Mouse (Mus musculus) limb, embryonic 13.5 days (tissue): ENCODE results near the gene Pdss2. TPM values are rescaled to one million over a fixed set of nuclear protein-coding genes. Genes with fewer than 3 reads are reported as not detected.
"Not testable (repeated sequence)": the region's sequence is repeated elsewhere in the genome, so short reads cannot be mapped to it uniquely, and the experiment has no call there.

Source experiments
- ATAC-seq: fragments of 200-750 bp; cut with Nextera tagmentation; 2 replicates; pipeline ENCODE4 v1.8.0; 2017; ENCODE audit warnings: low read depth, moderate number of reproducible peaks, moderate TSS enrichment; ENCODE audit not compliant: low FRiP score
- H3K27ac ChIP-seq: fragments of 300-500 bp; sonication (generic); 2 replicates; pipeline ENCODE4 v1.5.1; 2015; ENCODE audit warnings: inconsistent platforms, mild to moderate bottlenecking, moderate library complexity
- H3K27me3 ChIP-seq: fragments of 300-500 bp; sonication (generic); 2 replicates; pipeline ENCODE4 v1.6.1; 2015; ENCODE audit warnings: mild to moderate bottlenecking, inconsistent platforms
- H3K36me3 ChIP-seq: fragments of 300-500 bp; sonication (generic); 2 replicates; pipeline ENCODE4 v1.6.1; 2015; ENCODE audit warnings: inconsistent platforms, mild to moderate bottlenecking, moderate library complexity
- H3K4me1 ChIP-seq: fragments of 300-500 bp; sonication (generic); 2 replicates; pipeline ENCODE4 v1.6.1; 2015; ENCODE audit warnings: inconsistent platforms
- H3K4me2 ChIP-seq: fragments of 300-500 bp; sonication (generic); replicated peaks from 2 replicates; pipeline ENCODE4 v1.6.1; 2015; ENCODE audit warnings: inconsistent platforms, mild to moderate bottlenecking, moderate library complexity
- H3K4me3 ChIP-seq: fragments of 300-500 bp; sonication (generic); 2 replicates; pipeline ENCODE4 v1.5.1; 2015; ENCODE audit warnings: moderate library complexity, mild to moderate bottlenecking, inconsistent platforms
- H3K9ac ChIP-seq: fragments of 300-500 bp; sonication (generic); 2 replicates; pipeline ENCODE4 v1.6.1; 2015; ENCODE audit warnings: mild to moderate bottlenecking, inconsistent platforms
- H3K9me3 ChIP-seq: fragments of 300-500 bp; sonication (generic); 2 replicates; pipeline ENCODE4 v1.6.1; 2016; ENCODE audit warnings: inconsistent platforms
- WGBS: fragments of 180-500 bp; shearing (Covaris S2); methylation state at CpG from one replicate; pipeline ENCODE4 v1.1.7; 2015; 5-methylcytosine and 5-hydroxymethylcytosine counted together
- polyA plus RNA-seq: library from polyadenylated mRNA; unstranded; fragments of >200 nt; fragmentation: Nextera tagmentation; extraction: Ambion mirVana; gene quantifications from 2 replicates; pipeline ENCODE4 v1.2.1, GENCODE M21; 2015

Gene Pdss2
- polyA plus RNA-seq, 1 experiment from 2014 or later, result 12.7 TPM

- 42% methylated on average over 17 of the region's 17 CpGs for WGBS
- no peak for ATAC-seq
- no peaks in the 10 kb centered on the region for H3K9me3 ChIP-seq
Observed at GRCm38 (mm10) chr10:43245461-43246200, 24.3 kb downstream of the Pdss2 start.

GRCm38 (mm10) chr10:43247994-43248393, 26.7 kb downstream of the Pdss2 start:
- peak; percentile 54; the same call in 1 of the 2 replicates for ATAC-seq
- H3K9ac ChIP-seq, result no peak overlapping the region
- WGBS, result 34% methylated on average over 5 of the region's 5 CpGs

More at GRCm38 (mm10) chr10:43245461-43246200, 24.3 kb downstream of the Pdss2 start:
- Histone ChIP-seq H3K4me3 (no peak overlapping the region), H3K36me3 (no peaks in the 10 kb centered on the region), H3K9ac (no peak overlapping the region), H3K4me2 (no peak overlapping the region), H3K27ac (no peak overlapping the region), H3K27me3 (no peaks in the 10 kb centered on the region), H3K4me1 (peaks cover 39% of the 10 kb centered on the region)

GRCm38 (mm10) chr10:43252324-43252723, 31.0 kb downstream of the Pdss2 start:
- 64% methylated on average over 4 of the region's 4 CpGs for WGBS
- no peak for ATAC-seq
- H3K27me3 ChIP-seq, result no peaks in the 10 kb centered on the region
- H3K4me2 ChIP-seq, result no peak overlapping the region
- peaks cover 12% of the 10 kb centered on the region for H3K4me1 ChIP-seq
- no peak overlapping the region for H3K4me3 ChIP-seq
- no peaks in the 10 kb centered on the region for H3K36me3 ChIP-seq
- H3K9me3 ChIP-seq, result no peaks in the 10 kb centered on the region
- H3K27ac ChIP-seq, result no peak overlapping the region
- H3K9ac ChIP-seq, result no peak overlapping the region

More at GRCm38 (mm10) chr10:43247994-43248393, 26.7 kb downstream of the Pdss2 start:
- H3K27ac ChIP-seq, result no peak overlapping the region
- H3K36me3 ChIP-seq, result no peaks in the 10 kb centered on the region
- peaks cover 36% of the 10 kb centered on the region for H3K4me1 ChIP-seq
- no peak overlapping the region for H3K4me2 ChIP-seq
- no peaks in the 10 kb centered on the region for H3K27me3 ChIP-seq
- H3K9me3 ChIP-seq, result no peaks in the 10 kb centered on the region
- no peak overlapping the region for H3K4me3 ChIP-seq

- no CpG with 5 or more reads among the region's 1 CpGs for WGBS
- not testable (repeated sequence) for H3K36me3 ChIP-seq
Observed at GRCm38 (mm10) chr10:43256965-43257364, 35.7 kb downstream of the Pdss2 start.

GRCm38 (mm10) chr10:43257500-43257899, 36.2 kb downstream of the Pdss2 start:
- not testable (repeated sequence) for ATAC-seq, H3K9ac ChIP-seq, H3K4me1 ChIP-seq, H3K27me3 ChIP-seq, H3K9me3 ChIP-seq, H3K4me3 ChIP-seq, H3K36me3 ChIP-seq, H3K4me2 ChIP-seq, H3K27ac ChIP-seq
- 87% methylated on average over 8 of the region's 8 CpGs for WGBS

More at GRCm38 (mm10) chr10:43256965-43257364, 35.7 kb downstream of the Pdss2 start:
- ATAC-seq, H3K9ac ChIP-seq, H3K9me3 ChIP-seq, H3K4me3 ChIP-seq, H3K4me2 ChIP-seq, H3K4me1 ChIP-seq, H3K27me3 ChIP-seq, H3K27ac ChIP-seq: not testable (repeated sequence)

- Histone ChIP-seq H3K4me2 (no peak overlapping the region), H3K9me3 (no peaks in the 10 kb centered on the region), H3K36me3 (no peaks in the 10 kb centered on the region), H3K4me3 (no peak overlapping the region), H3K27me3 (no peaks in the 10 kb centered on the region), H3K27ac (no peak overlapping the region), H3K9ac (no peak overlapping the region), H3K4me1 (peaks cover 13% of the 10 kb centered on the region)
- ATAC-seq, result no peak
- 81% methylated on average over 2 of the region's 2 CpGs for WGBS
Observed at GRCm38 (mm10) chr10:43271318-43271717, 50.0 kb downstream of the Pdss2 start.

- H3K36me3 ChIP-seq, result no peaks in the 10 kb centered on the region
- peaks cover 22% of the 10 kb centered on the region for H3K4me1 ChIP-seq
- no peaks in the 10 kb centered on the region for H3K9me3 ChIP-seq
- no peak for ATAC-seq
- H3K4me3 ChIP-seq, result no peak overlapping the region
- no peak overlapping the region for H3K27ac ChIP-seq
- no peak overlapping the region for H3K9ac ChIP-seq
- H3K27me3 ChIP-seq, result no peaks in the 10 kb centered on the region
- H3K4me2 ChIP-seq, result no peak overlapping the region
- 79% methylated on average over 4 of the region's 4 CpGs for WGBS
Observed at GRCm38 (mm10) chr10:43272381-43272780, 51.1 kb downstream of the Pdss2 start.

- no peak for ATAC-seq
- WGBS, result 56% methylated on average over 3 of the region's 3 CpGs
- peaks cover 25% of the 10 kb centered on the region for H3K4me1 ChIP-seq
- H3K36me3 ChIP-seq, result no peaks in the 10 kb centered on the region
- H3K27ac ChIP-seq, result no peak overlapping the region
- no peak overlapping the region for H3K4me2 ChIP-seq
- H3K9me3 ChIP-seq, result no peaks in the 10 kb centered on the region
- H3K4me3 ChIP-seq, result no peak overlapping the region
- H3K27me3 ChIP-seq, result no peaks in the 10 kb centered on the region
- H3K9ac ChIP-seq, result no peak overlapping the region
Observed at GRCm38 (mm10) chr10:43273057-43273456, 51.8 kb downstream of the Pdss2 start.

GRCm38 (mm10) chr10:43275446-43275845, 54.2 kb downstream of the Pdss2 start:
- no peaks in the 10 kb centered on the region for H3K27me3 ChIP-seq
- 80% methylated on average over 5 of the region's 5 CpGs for WGBS
- no peak overlapping the region for H3K4me3 ChIP-seq
- no peak overlapping the region for H3K9ac ChIP-seq
- H3K4me2 ChIP-seq, result no peak overlapping the region
- H3K27ac ChIP-seq, result no peak overlapping the region
- H3K9me3 ChIP-seq, result no peaks in the 10 kb centered on the region
- no peak for ATAC-seq
- peaks cover 32% of the 10 kb centered on the region for H3K4me1 ChIP-seq
- H3K36me3 ChIP-seq, result no peaks in the 10 kb centered on the region

- H3K36me3 ChIP-seq, result no peaks in the 10 kb centered on the region
- H3K4me1 ChIP-seq, result peaks cover 31% of the 10 kb centered on the region
- WGBS, result 83% methylated on average over 1 of the region's 1 CpGs
- no peak overlapping the region for H3K4me2 ChIP-seq
- no peak overlapping the region for H3K9ac ChIP-seq
- H3K27me3 ChIP-seq, result no peaks in the 10 kb centered on the region
- no peak overlapping the region for H3K4me3 ChIP-seq
- no peaks in the 10 kb centered on the region for H3K9me3 ChIP-seq
- ATAC-seq, result no peak
- H3K27ac ChIP-seq, result no peak overlapping the region
Observed at GRCm38 (mm10) chr10:43276116-43276659, 54.9 kb downstream of the Pdss2 start.

GRCm38 (mm10) chr10:43277266-43278145, 56.2 kb downstream of the Pdss2 start:
- H3K4me3 ChIP-seq, result no peak overlapping the region
- H3K9ac ChIP-seq, result no peak overlapping the region
- no peak for ATAC-seq
- H3K36me3 ChIP-seq, result no peaks in the 10 kb centered on the region
- no peaks in the 10 kb centered on the region for H3K9me3 ChIP-seq
- 53% methylated on average over 8 of the region's 8 CpGs for WGBS
- peaks cover 19% of the 10 kb centered on the region for H3K4me1 ChIP-seq
- no peak overlapping the region for H3K27ac ChIP-seq
- H3K27me3 ChIP-seq, result no peaks in the 10 kb centered on the region
- H3K4me2 ChIP-seq, result no peak overlapping the region
